Mouse (Mus musculus): ENCODE measurements around the gene Olfr583.

Gene Olfr583

GRCm38 (mm10) chr7:103051000-103051399, at the start of gene Olfr583:
TSS of gene Olfr583 (plus strand) at chr7:103051300.
- DNase-seq (ENCODE audit: low read depth, low spot score) = no peak

DNA sequence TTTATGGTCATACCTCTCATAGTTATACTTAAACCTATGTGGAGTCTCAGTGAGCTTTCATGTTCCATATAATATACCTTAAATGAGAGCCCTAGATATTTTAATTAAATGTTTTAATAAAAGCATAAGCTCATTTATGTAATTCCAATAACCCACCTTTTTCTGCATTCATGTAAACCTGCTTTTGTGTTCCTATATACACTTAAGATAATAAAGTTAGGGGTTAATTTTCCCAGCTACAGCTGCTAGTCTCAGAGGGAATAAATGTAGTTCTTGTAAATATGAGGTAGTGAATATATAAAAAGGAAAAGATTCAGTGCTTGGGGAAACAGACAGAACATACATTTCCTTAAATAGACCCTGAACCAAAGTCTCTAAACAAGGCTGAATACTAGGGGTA, 13.4 kb upstream of the Olfr583 start, which contains the start of gene Olfr582:
Gene Olfr582 (plus strand): TSS at position 301 of the 400 bp plus-strand sequence.
- DNase-seq (ENCODE audit: low read depth, low spot score) = no peak

DNA sequence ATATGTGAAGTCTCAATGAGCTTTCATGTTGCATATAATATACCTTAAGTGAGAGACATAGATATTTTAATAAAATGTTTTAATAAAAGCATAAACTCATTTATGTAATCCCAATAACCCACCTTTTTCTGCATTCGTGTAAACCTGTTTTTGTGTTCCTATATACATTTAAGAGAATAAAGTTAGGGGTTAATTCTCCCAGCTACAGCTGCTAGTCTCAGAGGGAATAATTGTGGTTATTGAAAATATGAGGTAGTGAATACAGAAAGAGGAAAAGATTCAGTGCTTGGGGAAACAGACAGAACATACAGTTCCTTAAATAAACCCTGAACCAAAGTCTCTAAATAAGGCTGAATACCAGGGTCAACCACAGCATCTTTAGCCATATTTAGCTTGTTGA, 30.5 kb downstream of the Olfr583 start, which contains the start of gene Olfr584:
Gene Olfr584 (plus strand): TSS at position 301 of the 400 bp plus-strand sequence.
- no peak for DNase-seq (ENCODE audit: low read depth, low spot score)

GRCm38 (mm10) chr7:103097420-103097819, 46.3 kb downstream of the Olfr583 start, which contains the start of gene Olfr585:
TSS of gene Olfr585 (plus strand) at chr7:103097720.
- DNase-seq (ENCODE audit: low read depth, low spot score) = no peak
